Mouse (Mus musculus) embryonic facial prominence, embryonic 11.5 days (tissue): ENCODE measurements around the gene C5ar2. TPM values are rescaled to one million over a fixed set of nuclear protein-coding genes. Genes with fewer than 3 reads are reported as not detected.

ENCODE experiments used
- ATAC-seq: fragments of 200-750 bp; cut with Nextera tagmentation; replicated peaks from 2 replicates; pipeline ENCODE4 v1.8.0; 2017; ENCODE audit warnings: low read depth; ENCODE audit not compliant: insufficient number of reproducible peaks, low FRiP score, low TSS enrichment
- DNase-seq: peaks from one replicate; pipeline ENCODE4 v3.0.0-alpha.2; 2015; ENCODE audit warnings: low spot score
- H3K27ac ChIP-seq: fragments of 300-500 bp; sonication (generic); replicated peaks from 2 replicates; pipeline ENCODE4 v1.5.1; 2014; ENCODE audit warnings: mild to moderate bottlenecking, low read depth, low read length, control low read depth
- H3K27me3 ChIP-seq: fragments of 300-500 bp; sonication (generic); 2 replicates; pipeline ENCODE4 v1.6.1; 2014; ENCODE audit warnings: mild to moderate bottlenecking, low read length, moderate library complexity, mixed read lengths; ENCODE audit not compliant: control insufficient read depth, insufficient read depth
- H3K36me3 ChIP-seq: fragments of 300-500 bp; sonication (generic); replicated peaks from 2 replicates; pipeline ENCODE4 v1.6.1; 2014; ENCODE audit warnings: low read depth, mild to moderate bottlenecking, low read length, moderate library complexity, mixed read lengths; ENCODE audit not compliant: control insufficient read depth, insufficient read depth
- H3K4me1 ChIP-seq: fragments of 300-500 bp; sonication (generic); 2 replicates; pipeline ENCODE4 v1.6.1; 2014; ENCODE audit warnings: low read length, mixed read lengths; ENCODE audit not compliant: control insufficient read depth, insufficient read depth
- H3K4me2 ChIP-seq: fragments of 300-500 bp; sonication (generic); 2 replicates; pipeline ENCODE4 v1.6.1; 2014; ENCODE audit warnings: low read depth, mild to moderate bottlenecking, control low read depth, low read length, moderate library complexity
- H3K4me3 ChIP-seq: fragments of 300-500 bp; sonication (generic); 2 replicates; pipeline ENCODE4 v1.5.1; 2014; ENCODE audit warnings: low read depth, low read length, control low read depth
- H3K9ac ChIP-seq: fragments of 300-500 bp; sonication (generic); replicated peaks from 2 replicates; pipeline ENCODE4 v1.6.1; 2014; ENCODE audit warnings: mild to moderate bottlenecking, control low read depth, low read length
- H3K9me3 ChIP-seq: fragments of 300-500 bp; sonication (generic); replicated peaks from 2 replicates; pipeline ENCODE4 v1.6.1; 2016; ENCODE audit warnings: mild to moderate bottlenecking, low read length, inconsistent platforms, mixed read lengths; ENCODE audit not compliant: control insufficient read depth
- WGBS: fragments of 180-500 bp; shearing (Covaris S2); extraction: QIAGEN DNeasy Blood & Tissue Kit; methylation state at CpG from one replicate; pipeline ENCODE4 v1.1.7; 2014; 5-methylcytosine and 5-hydroxymethylcytosine counted together
- polyA plus RNA-seq: library from polyadenylated mRNA; unstranded; fragments of >200 nt; fragmentation: Nextera tagmentation; extraction: Ambion mirVana; gene quantifications from 2 replicates; pipeline ENCODE4 v1.2.1, GENCODE M21; 2014

The C5ar2 gene
- polyA plus RNA-seq, 1 experiment from 2014 or later, result not detected

DNA sequence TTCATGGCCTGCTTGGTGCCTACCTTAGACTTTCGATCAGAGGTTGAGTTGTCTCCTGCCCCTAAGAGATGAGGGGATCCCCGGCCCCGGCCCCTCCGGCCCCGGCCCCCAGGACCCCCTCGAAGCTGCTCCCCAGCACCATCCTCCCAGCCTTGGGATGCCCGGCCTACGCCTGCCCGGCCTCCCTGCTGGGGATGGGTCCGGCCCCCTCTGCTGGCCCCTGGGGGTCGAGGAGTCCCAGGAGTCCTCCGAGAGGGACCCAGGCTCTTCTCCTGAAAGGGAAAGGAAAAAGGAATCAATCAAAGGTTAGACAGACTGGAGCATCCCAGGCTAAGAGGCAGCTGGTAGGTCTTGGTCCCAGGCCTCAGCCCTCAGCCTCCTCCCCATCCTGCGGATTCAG, 38.4 kb upstream of the C5ar2 start:
- H3K27me3 ChIP-seq, result no peaks in the 10 kb centered on the region
- no peak overlapping the region for H3K9ac ChIP-seq
- DNase-seq (no peak), ATAC-seq (no peak)
- no peak overlapping the region for H3K4me3 ChIP-seq
- no peak overlapping the region for H3K4me2 ChIP-seq
- no peak overlapping the region for H3K27ac ChIP-seq
- 96% methylated on average over 13 of the region's 13 CpGs for WGBS
- no peaks in the 10 kb centered on the region for H3K4me1 ChIP-seq
- peaks cover 7% of the 10 kb centered on the region; the same call in 1 of the 2 replicates for H3K36me3 ChIP-seq
- no peaks in the 10 kb centered on the region for H3K9me3 ChIP-seq

DNA sequence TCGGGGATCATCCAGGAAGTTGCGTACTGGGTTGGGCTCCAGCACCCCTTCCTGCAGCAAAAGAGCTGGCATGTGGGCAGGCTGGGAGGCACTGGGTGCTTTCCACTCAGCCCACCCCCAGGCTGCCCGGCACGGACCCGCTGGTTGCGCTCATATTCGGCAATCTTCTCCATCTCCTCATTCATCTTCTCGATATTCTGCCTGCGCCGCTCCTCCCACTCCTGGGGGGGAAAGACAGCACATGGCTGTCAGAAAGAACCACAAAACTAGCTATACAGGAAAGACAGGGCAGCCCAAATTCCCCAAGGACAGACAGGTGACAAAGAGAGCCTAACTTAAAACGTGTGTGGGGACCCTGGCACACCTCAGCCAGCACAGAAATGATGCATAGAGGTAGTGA, 36.8 kb upstream of the C5ar2 start:
- H3K4me2 ChIP-seq, result no peak overlapping the region
- H3K4me3 ChIP-seq, result no peak overlapping the region
- H3K36me3 ChIP-seq, result peaks cover 7% of the 10 kb centered on the region
- no peak overlapping the region for H3K27ac ChIP-seq
- 89% methylated on average over 11 of the region's 11 CpGs for WGBS
- no peaks in the 10 kb centered on the region for H3K4me1 ChIP-seq
- H3K9me3 ChIP-seq, result no peaks in the 10 kb centered on the region
- no peaks in the 10 kb centered on the region for H3K27me3 ChIP-seq
- no peak overlapping the region for H3K9ac ChIP-seq
- no peak for DNase-seq
- no peak for ATAC-seq

DNA sequence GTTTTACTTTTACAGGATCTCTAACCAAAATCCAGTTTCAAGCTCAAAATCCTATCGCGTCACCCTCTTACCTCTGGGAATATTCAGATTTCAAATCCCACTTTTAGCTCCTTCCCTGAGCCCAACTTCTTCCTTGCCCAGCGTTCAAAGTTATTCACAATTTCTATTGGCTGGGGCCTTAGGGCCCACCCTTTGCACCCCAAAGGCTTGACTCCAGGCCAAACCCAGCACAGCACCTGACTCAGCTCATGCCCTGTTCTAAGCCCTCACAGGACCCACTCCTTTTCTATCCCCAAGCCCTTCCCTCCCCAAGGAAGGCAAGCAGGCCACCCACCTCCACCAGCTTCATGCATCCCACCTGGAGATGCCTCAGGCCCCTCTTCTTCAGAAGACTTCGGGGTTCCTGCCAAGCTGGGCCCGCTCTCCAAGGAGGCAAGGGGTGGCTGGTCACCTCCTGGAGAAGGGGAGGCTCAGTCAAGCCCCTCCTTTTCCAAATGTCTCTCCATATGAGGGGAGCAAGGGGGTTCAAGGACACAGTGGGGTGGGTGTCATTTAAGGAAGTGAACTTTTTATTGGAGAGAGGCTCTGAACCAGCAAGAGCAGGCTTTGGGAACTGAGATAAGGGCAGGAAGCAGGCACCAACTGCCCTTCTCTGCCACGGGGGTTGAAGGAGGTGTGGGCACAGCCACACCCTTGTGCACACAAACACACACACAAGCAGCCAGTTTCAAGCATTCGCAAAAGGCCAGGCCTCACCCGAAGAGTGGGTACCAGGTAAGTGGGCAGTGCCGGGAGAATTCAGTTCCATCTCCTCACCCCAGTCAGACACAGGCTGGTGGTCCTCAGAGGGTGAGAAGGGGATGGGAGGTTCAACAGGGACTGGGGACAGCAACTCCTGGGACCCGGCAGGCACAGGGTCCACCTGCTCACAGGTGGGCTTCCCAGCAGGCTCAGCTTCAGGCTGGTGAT, 31.3 kb upstream of the C5ar2 start:
- Histone ChIP-seq H3K4me1 (peaks cover 8% of the 10 kb centered on the region), H3K27me3 (no peaks in the 10 kb centered on the region), H3K27ac (no peak overlapping the region), H3K9me3 (no peaks in the 10 kb centered on the region), H3K9ac (no peak overlapping the region), H3K4me3 (no peak overlapping the region), H3K36me3 (no peaks in the 10 kb centered on the region; the same call in none of the 2 replicates), H3K4me2 (no peak overlapping the region)
- no peak for DNase-seq
- 86% methylated on average over 10 of the region's 10 CpGs for WGBS
- ATAC-seq, result no peak

GRCm38 (mm10) chr7:16273766-16274140, 29.8 kb upstream of the C5ar2 start:
- Histone ChIP-seq H3K4me3 (peak overlapping the region; percentile 75), H3K4me2 (peak overlapping the region; percentile 97), H3K9me3 (no peaks in the 10 kb centered on the region), H3K27ac (peak overlapping the region; percentile 81), H3K9ac (peak overlapping the region; percentile 74), H3K4me1 (peaks cover 8% of the 10 kb centered on the region), H3K36me3 (no peaks in the 10 kb centered on the region; the same call in none of the 2 replicates), H3K27me3 (no peaks in the 10 kb centered on the region)
- ATAC-seq (peak; percentile 74), DNase-seq (peak; percentile 78)
- 0% methylated on average over 18 of the region's 18 CpGs for WGBS

DNA sequence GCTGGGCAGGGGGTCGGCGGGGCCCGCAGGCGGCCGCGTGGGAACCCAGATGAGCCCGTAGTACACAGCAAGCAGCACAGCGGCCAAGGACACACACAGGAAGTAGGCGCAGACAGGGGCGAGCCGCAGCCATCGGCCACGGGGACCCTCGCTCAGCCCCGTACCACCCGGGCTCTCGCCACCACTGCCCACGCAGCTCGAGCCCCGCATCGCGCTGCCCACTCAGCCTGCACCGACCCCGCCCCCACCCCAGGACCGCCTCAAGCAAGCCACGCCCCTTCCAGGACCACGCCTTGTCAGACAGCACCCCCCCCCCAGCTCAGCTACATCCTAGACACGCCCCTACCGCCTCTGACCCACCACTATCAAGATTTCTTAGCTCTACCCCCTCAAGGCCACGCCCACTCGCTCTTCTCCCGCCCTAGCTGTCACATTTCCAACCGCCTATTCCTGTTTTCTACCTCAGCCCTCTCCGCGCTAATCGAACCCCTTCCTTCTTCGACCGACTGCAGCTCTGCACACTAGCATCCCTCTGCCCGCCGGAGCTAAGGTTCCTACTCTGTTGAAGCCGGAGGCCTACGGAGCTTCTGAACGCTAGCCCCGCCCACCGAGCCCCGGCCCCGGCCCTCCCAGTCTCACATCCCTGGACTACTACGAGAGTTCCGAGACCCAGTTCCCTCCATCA, 29.3 kb upstream of the C5ar2 start, which contains the start of gene Inafm1:
TSS of gene Inafm1 (minus strand) at position 537 of the 685 bp plus-strand sequence.
- no peaks in the 10 kb centered on the region for H3K9me3 ChIP-seq
- H3K4me1 ChIP-seq, result peaks cover 8% of the 10 kb centered on the region
- ATAC-seq (peak; percentile 80), DNase-seq (peak; percentile 97)
- peak within 1 kb of the TSS; percentile 75 for H3K4me3 ChIP-seq
- H3K9ac ChIP-seq, result peak within 1 kb of the TSS; percentile 74
- no peaks in the 10 kb centered on the region for H3K27me3 ChIP-seq
- peak within 1 kb of the TSS; percentile 97 for H3K4me2 ChIP-seq
- H3K36me3 ChIP-seq, result no peaks in the 10 kb centered on the region; the same call in none of the 2 replicates
- under 1% methylated on average over 37 of the region's 49 CpGs for WGBS
- H3K27ac ChIP-seq, result peak within 1 kb of the TSS; percentile 82

- Histone ChIP-seq H3K36me3 (no peaks in the 10 kb centered on the region; the same call in 1 of the 2 replicates), H3K4me1 (peaks cover 8% of the 10 kb centered on the region), H3K27me3 (no peaks in the 10 kb centered on the region), H3K9ac (peak overlapping the region; percentile 74), H3K4me2 (peak overlapping the region; percentile 97), H3K27ac (peak overlapping the region; percentile 82), H3K9me3 (no peaks in the 10 kb centered on the region), H3K4me3 (peak overlapping the region; percentile 75)
- WGBS, result under 1% methylated on average over 44 of the region's 46 CpGs
- ATAC-seq (peak; percentile 81), DNase-seq (peak; percentile 72)
Observed at GRCm38 (mm10) chr7:16272681-16273080, 28.7 kb upstream of the C5ar2 start.

GRCm38 (mm10) chr7:16271139-16271538, 27.2 kb upstream of the C5ar2 start:
- WGBS, result 61% methylated on average over 1 of the region's 1 CpGs
- no peak for ATAC-seq
- H3K4me3 ChIP-seq, result no peak overlapping the region

More at GRCm38 (mm10) chr7:16271139-16271538, 27.2 kb upstream of the C5ar2 start:
- Histone ChIP-seq H3K36me3 (no peaks in the 10 kb centered on the region), H3K27ac (no peak overlapping the region), H3K4me2 (no peak overlapping the region), H3K27me3 (no peaks in the 10 kb centered on the region), H3K9me3 (no peaks in the 10 kb centered on the region), H3K4me1 (peaks cover 8% of the 10 kb centered on the region), H3K9ac (no peak overlapping the region)
- DNase-seq, result no peak
